Mouse (Mus musculus): Measurements from ENCODE around the gene Zfp46. TPM values are rescaled to one million over a fixed set of nuclear protein-coding genes. Genes with fewer than 3 reads are reported as not detected.

The Zfp46 gene
- polyA plus RNA-seq, 1 experiment, result 15.6 TPM

DNA sequence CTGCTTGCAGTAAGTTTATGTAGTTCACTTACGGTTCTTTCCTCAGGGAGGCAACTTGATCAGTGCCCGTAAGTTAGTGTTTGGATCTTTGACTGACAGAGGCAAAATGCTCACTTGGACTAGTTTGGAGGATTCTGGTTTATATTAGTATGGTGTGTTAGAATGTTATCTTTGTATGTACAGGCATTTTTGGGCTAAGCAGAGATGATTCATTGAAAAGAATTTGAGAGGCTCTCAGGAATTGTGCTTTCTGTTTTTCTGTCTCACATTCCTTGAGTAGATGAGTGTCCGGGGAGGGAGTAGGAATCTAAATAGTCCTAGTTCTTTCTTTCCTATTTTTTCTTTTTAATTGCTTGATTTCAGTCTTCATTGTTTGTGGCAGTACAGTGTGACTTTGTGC lies 48.7 kb downstream of the Zfp46 start:
- TF ChIP-seq POLR2A (IDR thresholded peaks at IDR 0.05; ENCODE audit: control insufficient read depth, extremely low read depth, insufficient read depth, low read length, poor library complexity), result no peak
- no peak for TF ChIP-seq CTCF (IDR thresholded peaks at IDR 0.05; ENCODE audit: borderline replicate concordance, control insufficient read depth, extremely low read depth, insufficient read depth, low read length, poor library complexity)
- WGBS, result 93% methylated on average over 3 of the region's 3 CpGs
- no peak for DNase-seq
- no peaks in the 10 kb centered on the region for H3K4me1 ChIP-seq (replicated peaks; ENCODE audit: control insufficient read depth, insufficient read depth, low read length)
- H3K27me3 ChIP-seq (ENCODE audit: control insufficient read depth, insufficient read depth, low read length), result no peaks in the 10 kb centered on the region
- no peak overlapping the region for H3K4me3 ChIP-seq (ENCODE audit: control insufficient read depth, insufficient read depth, low read length)
- H3K27ac ChIP-seq (ENCODE audit: control insufficient read depth, insufficient read depth, low read length), result no peak overlapping the region
- H3K36me3 ChIP-seq (ENCODE audit: control insufficient read depth, insufficient read depth, low read length), result peaks cover 68% of the 10 kb centered on the region

- Histone ChIP-seq H3K27ac (ENCODE audit: control insufficient read depth, insufficient read depth, low read length) (no peak overlapping the region), H3K36me3 (ENCODE audit: control insufficient read depth, insufficient read depth, low read length) (peaks cover 63% of the 10 kb centered on the region), H3K27me3 (ENCODE audit: control insufficient read depth, insufficient read depth, low read length) (no peaks in the 10 kb centered on the region), H3K4me3 (ENCODE audit: control insufficient read depth, insufficient read depth, low read length) (no peak overlapping the region), H3K4me1 (replicated peaks; ENCODE audit: control insufficient read depth, insufficient read depth, low read length) (no peaks in the 10 kb centered on the region)
- TF ChIP-seq CTCF (IDR thresholded peaks at IDR 0.05; ENCODE audit: borderline replicate concordance, control insufficient read depth, extremely low read depth, insufficient read depth, low read length, poor library complexity) (no peak), POLR2A (IDR thresholded peaks at IDR 0.05; ENCODE audit: control insufficient read depth, extremely low read depth, insufficient read depth, low read length, poor library complexity) (no peak)
- no peak for DNase-seq
- 79% methylated on average over 2 of the region's 2 CpGs for WGBS
Measured at GRCm38 (mm10) chr4:136335065-136335464, 50.6 kb downstream of the Zfp46 start.

GRCm38 (mm10) chr4:136337129-136337528 lies 52.6 kb downstream of the Zfp46 start:
- no peaks in the 10 kb centered on the region for H3K4me1 ChIP-seq (replicated peaks; ENCODE audit: control insufficient read depth, insufficient read depth, low read length)
- DNase-seq, result no peak
- H3K27ac ChIP-seq (ENCODE audit: control insufficient read depth, insufficient read depth, low read length), result no peak overlapping the region
- no peak overlapping the region for H3K4me3 ChIP-seq (ENCODE audit: control insufficient read depth, insufficient read depth, low read length)
- H3K27me3 ChIP-seq (ENCODE audit: control insufficient read depth, insufficient read depth, low read length), result no peaks in the 10 kb centered on the region
- TF ChIP-seq POLR2A (IDR thresholded peaks at IDR 0.05; ENCODE audit: control insufficient read depth, extremely low read depth, insufficient read depth, low read length, poor library complexity) (no peak), CTCF (IDR thresholded peaks at IDR 0.05; ENCODE audit: borderline replicate concordance, control insufficient read depth, extremely low read depth, insufficient read depth, low read length, poor library complexity) (no peak)
- H3K36me3 ChIP-seq (ENCODE audit: control insufficient read depth, insufficient read depth, low read length), result peaks cover 59% of the 10 kb centered on the region
- 92% methylated on average over 4 of the region's 4 CpGs for WGBS

Other genes starting within 250 kb of the Zfp46 start
- 418 and 466 TPM in 2 replicates for gene Rpl11, start 231.3 kb upstream of the Zfp46 start, polyA plus RNA-seq (2012; rRNA removed)
- 312 and 357 TPM in 2 replicates for gene Id3, start 141.2 kb upstream of the Zfp46 start, polyA plus RNA-seq (2012; rRNA removed)
- gene E2f2, start 112.3 kb upstream of the Zfp46 start, polyA plus RNA-seq (2012; rRNA removed), result 164 and 208 TPM in 2 replicates
- 4.1 and 4.4 TPM in 2 replicates for gene Asap3, start 78.3 kb upstream of the Zfp46 start, polyA plus RNA-seq (2012; rRNA removed)
- 0.66 and 1.8 TPM in 2 replicates for gene Tcea3, start 37.0 kb upstream of the Zfp46 start, polyA plus RNA-seq (2012; rRNA removed)
- gene Hnrnpr, start 26.3 kb downstream of the Zfp46 start, polyA plus RNA-seq (2012; rRNA removed), result 21.0 and 21.5 TPM in 2 replicates
- 0.24 and 0.57 TPM in 2 replicates for gene Htr1d, start 138.8 kb downstream of the Zfp46 start, polyA plus RNA-seq (2012; rRNA removed)
- gene 6030445D17Rik, start 177.6 kb downstream of the Zfp46 start, polyA plus RNA-seq (2012; rRNA removed), result 0.14 and 0.19 TPM in 2 replicates
- 4.1 and 5.0 TPM in 2 replicates for gene Luzp1, start 185.1 kb downstream of the Zfp46 start, polyA plus RNA-seq (2012; rRNA removed)